In the genomic region with DNA sequence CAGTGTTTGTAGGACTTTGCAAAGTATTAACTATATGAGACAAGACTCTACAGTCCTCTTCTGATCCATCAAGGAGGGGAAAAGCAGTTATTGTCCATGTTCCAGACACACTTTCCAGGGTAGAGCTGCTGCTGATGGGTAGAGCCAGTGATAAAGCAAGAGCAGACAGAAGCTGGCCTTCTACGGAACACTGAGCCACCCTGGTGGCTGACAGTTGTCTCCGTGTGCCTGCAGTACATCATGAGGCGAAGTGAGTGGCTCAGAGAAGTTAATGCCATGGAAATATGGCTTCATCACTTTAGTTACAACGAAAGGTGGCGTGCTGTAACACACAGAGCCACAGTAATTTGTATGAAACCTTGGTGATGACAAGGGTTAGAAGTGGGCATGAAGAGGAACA, we compare ENCODE assay signal across 18 mouse cellular contexts. TPM values are rescaled to one million over a fixed set of nuclear protein-coding genes. Genes with fewer than 3 reads are reported as not detected.
A peak's percentile ranks its signal among the peaks of the same experiment; 100 is the strongest.
DNase-seq lines count a peak whose midpoint lies in the region; ATAC-seq and TF ChIP-seq lines count a peak whose summit lies in the region.
"Had no signal": no experiment of that assay in that cellular context is flagged by ENCODE, and none has a peak within 500 bp of the region (broad histone marks: within the 10 kb centered on the region; RNA-seq: fewer than 3 reads in every experiment).

No protein-coding gene starts in this region.

- WGBS in hindbrain, postnatal 0 days = 86% methylated on average over 5 of the region's 5 CpGs
- WGBS in hindbrain, embryonic 12.5 days = 81% methylated on average over 5 of the region's 5 CpGs
- WGBS in lung, adult 2 months = 77% methylated on average over 5 of the region's 5 CpGs
- WGBS in forebrain, embryonic 16.5 days = 84% methylated on average over 5 of the region's 5 CpGs

- no peak overlapping the region for H3K27ac ChIP-seq in hindbrain, postnatal 0 days
- H3K27ac ChIP-seq in hindbrain, embryonic 12.5 days = no peak overlapping the region
- H3K27ac ChIP-seq in forebrain, embryonic 16.5 days (ENCODE audit: low read length) = no peak overlapping the region
- H3K27ac ChIP-seq: forebrain, embryonic 15.5 days; lung, embryonic 15.5 days had no signal

- DNase-seq in hindbrain, postnatal 0 days (ENCODE audit: low spot score) = no peak
- DNase-seq in lung, adult 2 months = no peak
- DNase-seq in lung, postnatal 25 days (ENCODE audit: low spot score) = no peak
- DNase-seq in B cell, adult 2 months = peak; percentile 17 to 33
- peak; percentile 4 for DNase-seq in induced T-regulatory cell, adult 2 months (ENCODE audit: low read depth)
- no peak for DNase-seq in neural tube, embryonic 10.5 days (ENCODE audit: extremely low spot score, low spot score)
- DNase-seq: cerebellum, adult 11 months; gastrocnemius, postnatal 14 days; heart, postnatal 4 days; kidney, adult 18-20 months; left cerebral cortex, postnatal 4 days; right cerebral cortex, postnatal 25 days had no signal

- H3K27me3 ChIP-seq in hindbrain, postnatal 0 days (ENCODE audit: insufficient read depth, low read length) = no peaks in the 10 kb centered on the region
- no peaks in the 10 kb centered on the region for H3K27me3 ChIP-seq in hindbrain, embryonic 12.5 days
- H3K27me3 ChIP-seq in forebrain, embryonic 16.5 days (replicated peaks; ENCODE audit: control insufficient read depth, insufficient read depth, low read length) = no peaks in the 10 kb centered on the region
- H3K27me3 ChIP-seq: forebrain, embryonic 15.5 days; lung, embryonic 15.5 days had no signal

- no peaks in the 10 kb centered on the region for H3K9me3 ChIP-seq in hindbrain, postnatal 0 days (ENCODE audit: low read length)
- H3K9me3 ChIP-seq in hindbrain, embryonic 12.5 days (replicated peaks) = no peaks in the 10 kb centered on the region
- H3K9me3 ChIP-seq in forebrain, embryonic 16.5 days (ENCODE audit: control insufficient read depth, low read length) = no peaks in the 10 kb centered on the region
- H3K9me3 ChIP-seq: forebrain, embryonic 15.5 days; lung, embryonic 15.5 days had no signal

- no peaks in the 10 kb centered on the region for H3K36me3 ChIP-seq in hindbrain, postnatal 0 days (ENCODE audit: insufficient read depth, low read length)
- H3K36me3 ChIP-seq in hindbrain, embryonic 12.5 days = no peaks in the 10 kb centered on the region; the same call in 1 of the 2 replicates
- H3K36me3 ChIP-seq in forebrain, embryonic 16.5 days (ENCODE audit: control insufficient read depth, insufficient read depth) = no peaks in the 10 kb centered on the region
- H3K36me3 ChIP-seq: forebrain, embryonic 15.5 days; lung, embryonic 15.5 days had no signal

- H3K9ac ChIP-seq in hindbrain, postnatal 0 days (replicated peaks; ENCODE audit: low read length) = no peak overlapping the region
- H3K9ac ChIP-seq in hindbrain, embryonic 12.5 days = no peak overlapping the region
- H3K9ac ChIP-seq in forebrain, embryonic 16.5 days (replicated peaks; ENCODE audit: low read depth, low read length) = no peak overlapping the region
- H3K9ac ChIP-seq: forebrain, embryonic 15.5 days; lung, embryonic 15.5 days had no signal

- peak; percentile 12; the same call in 1 of the 2 replicates for TF ChIP-seq CTCF in hindbrain, postnatal 0 days (IDR thresholded peaks at IDR 0.05; ENCODE audit: low read depth)
- peak; percentile 56 for TF ChIP-seq CTCF in lung, adult 2 months (IDR thresholded peaks at IDR 0.05; ENCODE audit: insufficient read depth, low read length)

- no peaks in the 10 kb centered on the region for H3K4me1 ChIP-seq in hindbrain, postnatal 0 days (ENCODE audit: insufficient read depth, low read length)
- no peaks in the 10 kb centered on the region for H3K4me1 ChIP-seq in hindbrain, embryonic 12.5 days
- H3K4me1 ChIP-seq in lung, adult 2 months (ENCODE audit: control insufficient read depth, insufficient read depth, low read length) = no peaks in the 10 kb centered on the region; the same call in 1 of the 2 replicates
- H3K4me1 ChIP-seq in forebrain, embryonic 16.5 days (replicated peaks; ENCODE audit: control insufficient read depth, insufficient read depth, low read length) = no peaks in the 10 kb centered on the region
- H3K4me1 ChIP-seq: forebrain, embryonic 15.5 days; lung, embryonic 15.5 days had no signal

- no peak for TF ChIP-seq POLR2A in lung, adult 2 months (IDR thresholded peaks at IDR 0.05; ENCODE audit: borderline replicate concordance, extremely low read depth, low read depth, low read length)

- no peak for ATAC-seq in hindbrain, postnatal 0 days
- ATAC-seq in hindbrain, embryonic 12.5 days (ENCODE audit: low FRiP score) = no peak
- no peak for ATAC-seq in forebrain, embryonic 16.5 days
- ATAC-seq: forebrain, embryonic 15.5 days had no signal

- H3K4me2 ChIP-seq in hindbrain, postnatal 0 days (ENCODE audit: low read depth, low read length) = no peak overlapping the region
- H3K4me2 ChIP-seq in hindbrain, embryonic 12.5 days (replicated peaks) = no peak overlapping the region
- H3K4me2 ChIP-seq in forebrain, embryonic 16.5 days (ENCODE audit: low read length) = no peak overlapping the region
- H3K4me2 ChIP-seq: forebrain, embryonic 15.5 days; heart, embryonic 11.5 days; lung, embryonic 15.5 days; midbrain, embryonic 11.5 days had no signal

- H3K4me3 ChIP-seq in hindbrain, postnatal 0 days (ENCODE audit: low read length) = no peak overlapping the region
- no peak overlapping the region for H3K4me3 ChIP-seq in hindbrain, embryonic 12.5 days
- no peak overlapping the region for H3K4me3 ChIP-seq in lung, adult 2 months (replicated peaks; ENCODE audit: extremely low read depth, low read depth, low read length)
- H3K4me3 ChIP-seq in forebrain, embryonic 16.5 days (replicated peaks; ENCODE audit: low read length) = no peak overlapping the region
- H3K4me3 ChIP-seq: forebrain, embryonic 15.5 days; lung, embryonic 15.5 days had no signal

RNA-seq across cellular contexts. Expression of gene Fgfbp1, which starts 7.4 kb away (rescaled TPM):
- 7.4 TPM in 2 replicates for total RNA-seq in hindbrain, postnatal 0 days (2014; rRNA removed)
- polyA plus RNA-seq in hindbrain, postnatal 0 days (2015; fragmentation: Nextera tagmentation; extraction: Ambion mirVana) = 20.1 and 22.1 TPM in 2 replicates
- polyA plus RNA-seq in hindbrain, embryonic 12.5 days (2016; fragmentation: Nextera tagmentation; extraction: Ambion mirVana) = 0.94 and 1.1 TPM in 2 replicates
- 10.3 and 18.4 TPM in 2 replicates for polyA plus RNA-seq in lung, adult 2 months (2012; rRNA removed)
- polyA plus RNA-seq in forebrain, embryonic 16.5 days (2015; fragmentation: Nextera tagmentation; extraction: Ambion mirVana) = 7.9 and 10.0 TPM in 2 replicates
- total RNA-seq: gastrocnemius, postnatal 14 days had no signal
- polyA plus RNA-seq: heart, embryonic 11.5 days had no signal

Comparison
In these comparisons a context has a peak if more than half of its experiments do, and no peak if none do; other contexts are left out.
1. DNase-seq: peak in B cell, adult 2 months (2 of 2) and induced T-regulatory cell, adult 2 months (single experiment); none in hindbrain, postnatal 0 days (single experiment), lung, adult 2 months (single experiment), lung, postnatal 25 days (single experiment) and neural tube, embryonic 10.5 days (single experiment).